Mouse (Mus musculus) embryonic facial prominence, embryonic 11.5 days (tissue): ENCODE data around the gene Gpr161. TPM values are rescaled to one million over a fixed set of nuclear protein-coding genes. Genes with fewer than 3 reads are reported as not detected.
A peak's percentile ranks its signal among the peaks of the same experiment; 100 is the strongest.
"Not testable (repeated sequence)": the region's sequence is repeated elsewhere in the genome, so short reads cannot be mapped to it uniquely, and the experiment has no call there.

Experiments
- ATAC-seq: fragments of 200-750 bp; cut with Nextera tagmentation; replicated peaks from 2 replicates; pipeline ENCODE4 v1.8.0; 2017; ENCODE audit warnings: low read depth; ENCODE audit not compliant: insufficient number of reproducible peaks, low FRiP score, low TSS enrichment
- DNase-seq: peaks from one replicate; pipeline ENCODE4 v3.0.0-alpha.2; 2015; ENCODE audit warnings: low spot score
- H3K27ac ChIP-seq: fragments of 300-500 bp; sonication (generic); replicated peaks from 2 replicates; pipeline ENCODE4 v1.5.1; 2014; ENCODE audit warnings: mild to moderate bottlenecking, low read depth, low read length, control low read depth
- H3K27me3 ChIP-seq: fragments of 300-500 bp; sonication (generic); 2 replicates; pipeline ENCODE4 v1.6.1; 2014; ENCODE audit warnings: mild to moderate bottlenecking, low read length, moderate library complexity, mixed read lengths; ENCODE audit not compliant: control insufficient read depth, insufficient read depth
- H3K36me3 ChIP-seq: fragments of 300-500 bp; sonication (generic); replicated peaks from 2 replicates; pipeline ENCODE4 v1.6.1; 2014; ENCODE audit warnings: low read depth, mild to moderate bottlenecking, low read length, moderate library complexity, mixed read lengths; ENCODE audit not compliant: control insufficient read depth, insufficient read depth
- H3K4me1 ChIP-seq: fragments of 300-500 bp; sonication (generic); 2 replicates; pipeline ENCODE4 v1.6.1; 2014; ENCODE audit warnings: low read length, mixed read lengths; ENCODE audit not compliant: control insufficient read depth, insufficient read depth
- H3K4me2 ChIP-seq: fragments of 300-500 bp; sonication (generic); 2 replicates; pipeline ENCODE4 v1.6.1; 2014; ENCODE audit warnings: low read depth, mild to moderate bottlenecking, control low read depth, low read length, moderate library complexity
- H3K4me3 ChIP-seq: fragments of 300-500 bp; sonication (generic); 2 replicates; pipeline ENCODE4 v1.5.1; 2014; ENCODE audit warnings: low read depth, low read length, control low read depth
- H3K9ac ChIP-seq: fragments of 300-500 bp; sonication (generic); replicated peaks from 2 replicates; pipeline ENCODE4 v1.6.1; 2014; ENCODE audit warnings: mild to moderate bottlenecking, control low read depth, low read length
- H3K9me3 ChIP-seq: fragments of 300-500 bp; sonication (generic); replicated peaks from 2 replicates; pipeline ENCODE4 v1.6.1; 2016; ENCODE audit warnings: mild to moderate bottlenecking, low read length, inconsistent platforms, mixed read lengths; ENCODE audit not compliant: control insufficient read depth
- WGBS: fragments of 180-500 bp; shearing (Covaris S2); extraction: QIAGEN DNeasy Blood & Tissue Kit; methylation state at CpG from one replicate; pipeline ENCODE4 v1.1.7; 2014; 5-methylcytosine and 5-hydroxymethylcytosine counted together
- polyA plus RNA-seq: library from polyadenylated mRNA; unstranded; fragments of >200 nt; fragmentation: Nextera tagmentation; extraction: Ambion mirVana; gene quantifications from 2 replicates; pipeline ENCODE4 v1.2.1, GENCODE M21; 2014

The Gpr161 gene
- polyA plus RNA-seq, 1 experiment from 2014 or later: 2.0 TPM

DNA sequence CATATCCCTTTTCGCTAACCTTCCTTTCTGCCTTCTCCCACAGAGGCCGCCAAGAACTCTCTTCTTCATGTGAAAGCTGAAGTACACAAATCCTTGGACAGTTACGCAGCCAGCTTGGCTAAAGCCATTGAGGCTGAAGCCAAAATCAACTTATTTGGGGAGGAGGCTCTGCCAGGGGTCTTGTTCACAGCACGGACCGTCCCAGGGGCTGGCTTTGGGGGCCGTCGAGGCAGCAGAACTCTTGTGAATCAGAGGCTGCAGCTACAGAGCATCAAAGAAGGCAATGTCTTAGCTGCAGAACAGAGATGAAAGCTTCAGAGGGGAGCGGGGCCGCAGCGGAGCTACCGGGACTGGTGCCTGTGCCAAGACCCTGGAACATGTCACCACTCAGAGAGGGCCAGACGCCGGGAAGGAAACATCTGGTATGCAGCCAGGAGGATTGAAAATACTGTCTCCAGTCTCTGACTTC, 25.8 kb downstream of the Gpr161 start:
- H3K4me2 ChIP-seq: no peak overlapping the region
- H3K9me3 ChIP-seq: no peaks in the 10 kb centered on the region
- H3K36me3 ChIP-seq: peaks cover 2% of the 10 kb centered on the region; the same call in 1 of the 2 replicates
- H3K27ac ChIP-seq: no peak overlapping the region
- H3K4me3 ChIP-seq: no peak overlapping the region
- 83% methylated on average over 13 of the region's 13 CpGs for WGBS
- no peak for ATAC-seq
- no peaks in the 10 kb centered on the region for H3K4me1 ChIP-seq
- no peak overlapping the region for H3K9ac ChIP-seq
- H3K27me3 ChIP-seq: no peaks in the 10 kb centered on the region
- DNase-seq: no peak

DNA sequence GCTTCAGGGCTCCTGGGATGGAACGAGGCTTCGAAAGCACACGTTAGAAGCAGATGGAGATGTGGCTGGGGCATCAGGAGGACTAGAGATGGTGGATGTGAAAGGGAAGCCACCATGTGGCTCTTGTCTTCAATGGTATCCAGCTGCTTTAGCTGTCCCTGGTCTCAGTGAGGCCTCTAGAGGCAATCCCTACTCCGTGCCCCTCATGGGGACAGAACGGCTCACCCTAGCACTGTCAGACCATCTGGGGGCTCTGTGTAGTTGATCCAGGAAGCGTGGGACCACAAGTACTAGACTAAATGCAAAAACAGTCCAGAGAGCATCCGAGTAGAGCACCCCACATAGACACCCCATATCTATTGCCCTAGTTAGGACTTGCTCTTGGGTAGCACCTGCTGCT, 26.3 kb downstream of the Gpr161 start:
- DNase-seq (no peak), ATAC-seq (no peak)
- 90% methylated on average over 7 of the region's 7 CpGs for WGBS
- Histone ChIP-seq H3K4me1 (no peaks in the 10 kb centered on the region), H3K4me2 (no peak overlapping the region), H3K36me3 (peaks cover 2% of the 10 kb centered on the region; the same call in 1 of the 2 replicates), H3K27ac (no peak overlapping the region), H3K9ac (no peak overlapping the region), H3K4me3 (no peak overlapping the region), H3K27me3 (no peaks in the 10 kb centered on the region), H3K9me3 (no peaks in the 10 kb centered on the region)

DNA sequence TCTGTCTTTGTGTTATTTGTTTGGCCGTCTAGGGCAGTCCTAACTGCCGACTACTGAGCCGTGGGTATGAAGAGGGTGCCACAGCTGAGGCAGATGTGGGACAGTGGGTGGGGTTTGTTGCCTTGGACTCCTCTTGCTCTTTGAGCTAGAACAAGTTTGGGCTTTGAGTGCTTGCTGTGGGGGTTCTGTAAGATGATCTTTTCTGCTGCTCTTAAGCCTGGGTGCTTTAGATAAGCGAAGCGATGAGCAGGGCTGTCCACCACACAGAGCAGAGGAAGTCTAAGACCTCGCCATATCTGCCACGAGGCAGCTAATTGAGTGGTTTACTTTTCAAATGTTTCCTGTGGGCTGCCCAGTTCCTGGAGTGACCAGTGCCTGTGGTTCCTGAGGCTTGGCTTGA, 27.3 kb downstream of the Gpr161 start:
- no peaks in the 10 kb centered on the region for H3K27me3 ChIP-seq
- no peak overlapping the region for H3K4me3 ChIP-seq
- H3K4me2 ChIP-seq: no peak overlapping the region
- no peaks in the 10 kb centered on the region for H3K4me1 ChIP-seq
- H3K9me3 ChIP-seq: no peaks in the 10 kb centered on the region
- H3K27ac ChIP-seq: no peak overlapping the region
- peaks cover 2% of the 10 kb centered on the region; the same call in 1 of the 2 replicates for H3K36me3 ChIP-seq
- DNase-seq (no peak), ATAC-seq (no peak)
- 75% methylated on average over 7 of the region's 7 CpGs for WGBS
- H3K9ac ChIP-seq: no peak overlapping the region

DNA sequence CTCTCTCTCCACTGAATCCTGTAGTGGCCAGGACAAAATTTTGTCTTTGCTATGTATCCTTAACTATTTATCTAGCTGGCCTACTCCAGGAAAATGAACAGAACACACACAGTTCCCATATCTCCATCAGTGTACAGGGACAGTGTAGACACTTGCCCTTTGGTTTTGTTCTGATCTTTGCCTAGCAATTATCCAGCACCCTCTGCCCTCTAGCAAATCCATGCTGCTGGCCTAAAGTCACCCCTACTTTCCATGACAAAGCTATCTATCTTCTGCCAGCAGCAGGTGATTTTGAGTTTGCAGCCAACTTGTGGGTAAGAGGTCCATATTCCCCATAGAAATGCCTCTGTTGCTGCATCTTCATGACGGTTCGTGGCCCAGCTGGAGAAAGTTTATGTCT, 31.8 kb downstream of the Gpr161 start:
- DNase-seq (no peak), ATAC-seq (no peak)
- no peak overlapping the region for H3K27ac ChIP-seq
- no peak overlapping the region for H3K4me3 ChIP-seq
- no peaks in the 10 kb centered on the region for H3K36me3 ChIP-seq
- no peak overlapping the region for H3K9ac ChIP-seq
- H3K4me2 ChIP-seq: no peak overlapping the region
- no peaks in the 10 kb centered on the region for H3K27me3 ChIP-seq
- no peaks in the 10 kb centered on the region for H3K9me3 ChIP-seq
- WGBS: 54% methylated on average over 2 of the region's 2 CpGs
- no peaks in the 10 kb centered on the region for H3K4me1 ChIP-seq

DNA sequence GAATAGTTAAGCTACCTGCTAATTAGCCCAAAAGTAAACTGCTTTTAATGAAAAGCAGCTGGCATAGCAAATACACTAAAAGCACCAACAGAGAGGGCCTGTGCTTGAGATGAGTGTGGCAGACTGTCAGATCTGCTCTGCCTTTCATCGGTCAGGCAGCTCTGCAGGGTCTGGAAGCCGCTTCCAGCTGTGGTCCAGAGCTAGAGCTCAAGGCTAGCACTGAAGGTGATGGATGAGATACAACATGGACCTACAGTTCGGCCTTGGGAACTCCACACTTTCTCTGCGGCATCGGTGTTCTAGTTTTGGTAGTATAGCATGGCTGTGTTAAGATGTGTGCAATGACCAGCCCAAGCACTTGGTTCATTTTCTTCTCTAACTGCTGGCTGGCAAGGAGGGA, 32.2 kb downstream of the Gpr161 start:
- Histone ChIP-seq H3K27ac (no peak overlapping the region), H3K9ac (no peak overlapping the region), H3K9me3 (no peaks in the 10 kb centered on the region), H3K36me3 (no peaks in the 10 kb centered on the region), H3K27me3 (no peaks in the 10 kb centered on the region), H3K4me1 (no peaks in the 10 kb centered on the region), H3K4me3 (no peak overlapping the region), H3K4me2 (no peak overlapping the region)
- no peak; the same call in 1 of the 2 replicates for ATAC-seq
- 57% methylated on average over 5 of the region's 5 CpGs for WGBS
- DNase-seq: peak; percentile 53

DNA sequence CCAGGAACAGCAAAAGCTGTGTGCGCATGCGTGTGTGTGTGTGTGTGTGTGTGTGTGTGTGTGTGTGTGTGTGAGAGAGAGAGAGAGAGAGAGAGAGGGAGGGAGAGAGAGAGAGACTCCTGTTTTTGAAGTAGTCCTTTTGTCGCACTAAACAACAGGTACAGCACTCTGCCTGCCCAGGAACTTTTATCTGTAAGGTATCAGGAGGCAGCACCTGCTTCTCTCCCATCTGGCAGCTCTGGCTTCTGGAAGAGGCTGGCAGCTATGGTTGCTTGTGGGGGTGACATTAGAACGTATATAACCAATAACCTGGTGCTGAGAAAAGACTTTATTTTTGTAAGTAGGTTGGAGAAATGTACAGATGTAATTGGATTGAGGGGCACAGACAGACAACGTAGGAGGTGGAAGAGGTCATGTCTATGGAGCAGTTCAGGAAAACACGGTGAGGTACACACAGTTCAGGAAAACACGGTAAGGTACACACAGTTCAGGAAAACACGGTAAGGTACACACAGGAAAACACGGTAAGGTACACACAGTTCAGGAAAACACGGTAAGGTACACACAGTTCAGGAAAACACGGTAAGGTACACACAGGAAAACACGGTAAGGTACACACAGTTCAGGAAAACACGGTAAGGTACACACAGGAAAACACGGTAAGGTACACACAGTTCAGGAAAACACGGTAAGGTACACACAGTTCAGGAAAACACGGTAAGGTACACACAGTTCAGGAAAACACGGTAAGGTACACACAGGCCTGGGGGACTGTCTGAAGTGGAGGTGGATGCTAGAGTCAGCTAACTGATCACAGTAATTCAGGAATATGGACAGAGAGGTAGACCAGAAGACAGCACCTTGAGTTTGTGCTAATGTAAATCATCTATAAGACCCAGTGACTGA, 33.0 kb downstream of the Gpr161 start:
- H3K36me3 ChIP-seq, H3K9me3 ChIP-seq, H3K27ac ChIP-seq, H3K27me3 ChIP-seq, H3K4me1 ChIP-seq, DNase-seq, H3K4me2 ChIP-seq, H3K9ac ChIP-seq, H3K4me3 ChIP-seq, ATAC-seq: not testable (repeated sequence)
- 92% methylated on average over 17 of the region's 17 CpGs for WGBS

DNA sequence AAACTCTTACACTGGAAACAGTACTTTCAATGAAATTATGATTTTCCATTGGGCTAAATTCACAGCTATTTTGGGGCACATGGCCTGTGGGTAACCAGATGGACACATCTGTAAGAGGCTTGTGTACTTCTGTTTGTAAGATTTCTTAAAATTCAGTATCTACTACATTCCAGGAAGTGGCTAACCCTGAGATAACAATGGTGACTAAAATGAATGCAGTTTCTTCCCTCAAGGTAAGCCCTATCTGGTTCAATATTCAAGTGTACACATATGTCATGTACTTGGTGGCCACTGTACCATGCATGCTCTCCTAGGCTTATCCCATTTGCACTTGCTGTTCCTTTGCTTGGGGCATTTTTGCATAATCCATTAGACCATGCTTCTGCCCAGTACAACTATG, 35.3 kb downstream of the Gpr161 start:
- H3K9ac ChIP-seq: no peak overlapping the region
- H3K4me2 ChIP-seq: no peak overlapping the region
- H3K4me1 ChIP-seq: no peaks in the 10 kb centered on the region
- DNase-seq (no peak), ATAC-seq (no peak)
- H3K27me3 ChIP-seq: no peaks in the 10 kb centered on the region
- no peaks in the 10 kb centered on the region for H3K9me3 ChIP-seq
- no peaks in the 10 kb centered on the region for H3K36me3 ChIP-seq
- H3K27ac ChIP-seq: no peak overlapping the region
- no peak overlapping the region for H3K4me3 ChIP-seq

DNA sequence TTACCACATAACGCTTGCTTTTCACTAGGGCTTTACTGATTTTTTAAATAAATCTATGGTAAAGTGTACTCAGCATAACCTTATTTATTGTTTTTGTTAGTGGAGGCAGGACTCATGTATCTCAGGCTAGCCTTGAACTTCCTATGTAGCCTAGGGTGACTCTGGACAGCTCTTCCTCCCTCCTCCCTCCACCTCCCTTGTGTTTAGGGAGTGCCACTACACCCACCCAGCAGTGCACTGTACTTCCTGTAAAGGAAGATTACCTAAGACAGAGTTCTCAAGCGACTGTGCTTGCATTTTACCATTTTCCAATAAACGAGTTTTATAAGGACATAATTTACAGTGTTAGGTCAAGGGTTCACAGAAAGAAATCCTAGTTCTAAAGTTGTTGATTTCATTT, 37.2 kb downstream of the Gpr161 start:
- H3K36me3 ChIP-seq: no peaks in the 10 kb centered on the region
- H3K27ac ChIP-seq: no peak overlapping the region
- no peak overlapping the region for H3K4me3 ChIP-seq
- ATAC-seq: no peak
- no peak for DNase-seq
- no peak overlapping the region for H3K9ac ChIP-seq
- 88% methylated on average over 3 of the region's 3 CpGs for WGBS
- no peak overlapping the region for H3K4me2 ChIP-seq
- H3K9me3 ChIP-seq: no peaks in the 10 kb centered on the region
- no peaks in the 10 kb centered on the region for H3K4me1 ChIP-seq
- no peaks in the 10 kb centered on the region for H3K27me3 ChIP-seq
